In genomic region chr7:19196676-19197075, GRCm38 (mm10) we compare ENCODE assay signal across 8 mouse cellular contexts. TPM values are rescaled to one million over a fixed set of nuclear protein-coding genes. Genes with fewer than 3 reads are reported as not detected.
DNase-seq lines count a peak whose midpoint lies in the region; ATAC-seq and TF ChIP-seq lines count a peak whose summit lies in the region.

No protein-coding gene starts in this region.

- no peaks in the 10 kb centered on the region for H3K4me1 ChIP-seq in hindbrain, postnatal 0 days (ENCODE audit: insufficient read depth, low read length)
- no peaks in the 10 kb centered on the region for H3K4me1 ChIP-seq in hindbrain, embryonic 12.5 days
- no peaks in the 10 kb centered on the region for H3K4me1 ChIP-seq in midbrain, embryonic 10.5 days

- no peak overlapping the region for H3K9ac ChIP-seq in hindbrain, postnatal 0 days (replicated peaks; ENCODE audit: low read length)
- H3K9ac ChIP-seq in hindbrain, embryonic 12.5 days, result no peak overlapping the region

- H3K4me2 ChIP-seq in hindbrain, postnatal 0 days (ENCODE audit: low read depth, low read length), result no peak overlapping the region
- no peak overlapping the region for H3K4me2 ChIP-seq in hindbrain, embryonic 12.5 days (replicated peaks)

- H3K27me3 ChIP-seq in hindbrain, postnatal 0 days (ENCODE audit: insufficient read depth, low read length), result no peaks in the 10 kb centered on the region
- H3K27me3 ChIP-seq in hindbrain, embryonic 12.5 days, result no peaks in the 10 kb centered on the region
- H3K27me3 ChIP-seq in midbrain, embryonic 10.5 days (ENCODE audit: low read depth, poor library complexity, severe bottlenecking), result no peaks in the 10 kb centered on the region

- ATAC-seq in hindbrain, postnatal 0 days, result no peak
- ATAC-seq in hindbrain, embryonic 12.5 days (ENCODE audit: low FRiP score), result no peak
- no peak for ATAC-seq in monocyte, adult 5-6 weeks (replicated peaks; ENCODE audit: insufficient number of reproducible peaks, low FRiP score, low TSS enrichment, poor library complexity, severe bottlenecking)

- WGBS in hindbrain, postnatal 0 days, result 67% methylated on average over 6 of the region's 6 CpGs
- WGBS in hindbrain, embryonic 12.5 days, result 68% methylated on average over 6 of the region's 6 CpGs
- 70% methylated on average over 6 of the region's 6 CpGs for WGBS in midbrain, embryonic 10.5 days

- peak; percentile 48 for DNase-seq in hindbrain, postnatal 0 days (ENCODE audit: low spot score)
- peak; percentile 51 for DNase-seq in urinary bladder, postnatal 14 days (ENCODE audit: low spot score)
- no peak for DNase-seq in urinary bladder, adult 18-20 months (ENCODE audit: low spot score in 2 of 2)
- DNase-seq in brain, embryonic 14.5 days (ENCODE audit: low read depth), result peak; percentile 56
- peak; percentile 81 for DNase-seq in naive thymus-derived CD4-positive, alpha-beta T cell, adult 2 months (ENCODE audit: low read depth)
- no peak for DNase-seq in midbrain, embryonic 10.5 days (ENCODE audit: low spot score)

- no peaks in the 10 kb centered on the region for H3K9me3 ChIP-seq in hindbrain, postnatal 0 days (ENCODE audit: low read length)
- peaks cover 4% of the 10 kb centered on the region; the same call in 1 of the 2 replicates for H3K9me3 ChIP-seq in hindbrain, embryonic 12.5 days (replicated peaks)
- H3K9me3 ChIP-seq in midbrain, embryonic 10.5 days (replicated peaks), result no peaks in the 10 kb centered on the region; the same call in 1 of the 2 replicates

- TF ChIP-seq POLR2A in brain, embryonic 14.5 days (IDR thresholded peaks at IDR 0.05; ENCODE audit: borderline replicate concordance, extremely low read depth, insufficient read depth, insufficient read length, poor library complexity, severe bottlenecking), result no peak

- no peak overlapping the region for H3K27ac ChIP-seq in hindbrain, postnatal 0 days
- no peak overlapping the region for H3K27ac ChIP-seq in hindbrain, embryonic 12.5 days
- no peak overlapping the region for H3K27ac ChIP-seq in midbrain, embryonic 10.5 days (replicated peaks)

- peak; percentile 61 for TF ChIP-seq CTCF in hindbrain, postnatal 0 days (IDR thresholded peaks at IDR 0.05; ENCODE audit: low read depth)
- peak; percentile 59; the same call in 1 of the 2 replicates for TF ChIP-seq CTCF in brain, embryonic 14.5 days (IDR thresholded peaks at IDR 0.05; ENCODE audit: borderline replicate concordance, extremely low read depth, insufficient read depth, insufficient read length)

- no peak overlapping the region for H3K4me3 ChIP-seq in hindbrain, postnatal 0 days (ENCODE audit: low read length)
- H3K4me3 ChIP-seq in hindbrain, embryonic 12.5 days, result no peak overlapping the region
- no peak overlapping the region for H3K4me3 ChIP-seq in midbrain, embryonic 10.5 days

- H3K36me3 ChIP-seq in hindbrain, postnatal 0 days (ENCODE audit: insufficient read depth, low read length), result peaks cover 27% of the 10 kb centered on the region
- peaks cover 81% of the 10 kb centered on the region for H3K36me3 ChIP-seq in hindbrain, embryonic 12.5 days
- peaks cover 77% of the 10 kb centered on the region for H3K36me3 ChIP-seq in midbrain, embryonic 10.5 days

RNA-seq across cellular contexts. Expression of gene Gpr4, which starts 15.7 kb away (rescaled TPM):
- total RNA-seq in hindbrain, postnatal 0 days (2014; rRNA removed), result 3.8 and 4.5 TPM in 2 replicates
- polyA plus RNA-seq in hindbrain, postnatal 0 days (2015; fragmentation: Nextera tagmentation; extraction: Ambion mirVana), result 4.1 and 4.4 TPM in 2 replicates
- polyA plus RNA-seq in hindbrain, embryonic 12.5 days (2016; fragmentation: Nextera tagmentation; extraction: Ambion mirVana), result 2.2 and 2.4 TPM in 2 replicates
- polyA plus RNA-seq in brain, embryonic 14.5 days (2012; rRNA removed), result 4.7 and 5.3 TPM in 2 replicates
- 0.19 to 0.32 TPM in 2 of 3 replicates, not detected in the other for total RNA-seq in monocyte, adult 5-6 weeks (2017)
- polyA plus RNA-seq in midbrain, embryonic 10.5 days (2016; fragmentation: Nextera tagmentation; extraction: Ambion mirVana), result 2.4 and 2.6 TPM in 2 replicates

RNA-seq across cellular contexts. Expression of gene Eml2, which starts 20.5 kb away (rescaled TPM):
- 88.2 and 103 TPM in 2 replicates for total RNA-seq in hindbrain, postnatal 0 days (2014; rRNA removed)
- 15.0 and 18.9 TPM in 2 replicates for polyA plus RNA-seq in hindbrain, postnatal 0 days (2015; fragmentation: Nextera tagmentation; extraction: Ambion mirVana)
- 6.1 and 7.2 TPM in 2 replicates for polyA plus RNA-seq in hindbrain, embryonic 12.5 days (2016; fragmentation: Nextera tagmentation; extraction: Ambion mirVana)
- 42.4 and 48.3 TPM in 2 replicates for polyA plus RNA-seq in brain, embryonic 14.5 days (2012; rRNA removed)
- total RNA-seq in monocyte, adult 5-6 weeks (2017), result 9.4 to 12.2 TPM (median 9.9 TPM) in 3 replicates
- polyA plus RNA-seq in midbrain, embryonic 10.5 days (2016; fragmentation: Nextera tagmentation; extraction: Ambion mirVana), result 4.3 and 4.8 TPM in 2 replicates

RNA-seq across cellular contexts. Expression of gene Gipr, which starts 30.7 kb away (rescaled TPM):
- 2.0 and 3.0 TPM in 2 replicates for total RNA-seq in hindbrain, postnatal 0 days (2014; rRNA removed)
- 0.85 and 1.3 TPM in 2 replicates for polyA plus RNA-seq in hindbrain, postnatal 0 days (2015; fragmentation: Nextera tagmentation; extraction: Ambion mirVana)
- 1.4 and 2.0 TPM in 2 replicates for polyA plus RNA-seq in hindbrain, embryonic 12.5 days (2016; fragmentation: Nextera tagmentation; extraction: Ambion mirVana)
- 9.6 and 24.5 TPM in 2 replicates for polyA plus RNA-seq in brain, embryonic 14.5 days (2012; rRNA removed)
- total RNA-seq in monocyte, adult 5-6 weeks (2017), result not detected in 3 replicates
- polyA plus RNA-seq in midbrain, embryonic 10.5 days (2016; fragmentation: Nextera tagmentation; extraction: Ambion mirVana), result 0.60 and 1.5 TPM in 2 replicates

RNA-seq across cellular contexts. Expression of gene Opa3, which starts 31.5 kb away (rescaled TPM):
- 44.2 and 47.7 TPM in 2 replicates for total RNA-seq in hindbrain, postnatal 0 days (2014; rRNA removed)
- polyA plus RNA-seq in hindbrain, postnatal 0 days (2015; fragmentation: Nextera tagmentation; extraction: Ambion mirVana), result 34.6 and 37.1 TPM in 2 replicates
- 41.1 and 41.7 TPM in 2 replicates for polyA plus RNA-seq in hindbrain, embryonic 12.5 days (2016; fragmentation: Nextera tagmentation; extraction: Ambion mirVana)
- 31.1 and 33.3 TPM in 2 replicates for polyA plus RNA-seq in brain, embryonic 14.5 days (2012; rRNA removed)
- 11.5 to 32.0 TPM (median 14.7 TPM) in 3 replicates for total RNA-seq in monocyte, adult 5-6 weeks (2017)
- polyA plus RNA-seq in midbrain, embryonic 10.5 days (2016; fragmentation: Nextera tagmentation; extraction: Ambion mirVana), result 51.0 and 51.9 TPM in 2 replicates

RNA-seq across cellular contexts. Expression of gene Snrpd2, which starts 47.2 kb away (rescaled TPM):
- 34.1 and 42.9 TPM in 2 replicates for total RNA-seq in hindbrain, postnatal 0 days (2014; rRNA removed)
- 114 and 118 TPM in 2 replicates for polyA plus RNA-seq in hindbrain, postnatal 0 days (2015; fragmentation: Nextera tagmentation; extraction: Ambion mirVana)
- 118 and 122 TPM in 2 replicates for polyA plus RNA-seq in hindbrain, embryonic 12.5 days (2016; fragmentation: Nextera tagmentation; extraction: Ambion mirVana)
- polyA plus RNA-seq in brain, embryonic 14.5 days (2012; rRNA removed), result 95.5 and 107 TPM in 2 replicates
- 27.7 to 42.9 TPM (median 30.8 TPM) in 3 replicates for total RNA-seq in monocyte, adult 5-6 weeks (2017)
- 168 and 180 TPM in 2 replicates for polyA plus RNA-seq in midbrain, embryonic 10.5 days (2016; fragmentation: Nextera tagmentation; extraction: Ambion mirVana)

Comparison
In these comparisons a context has a peak if more than half of its experiments do, and no peak if none do; other contexts are left out.
1. DNase-seq: peak in hindbrain, postnatal 0 days (single experiment), urinary bladder, postnatal 14 days (single experiment), brain, embryonic 14.5 days (single experiment) and naive thymus-derived CD4-positive, alpha-beta T cell, adult 2 months (single experiment); none in urinary bladder, adult 18-20 months (0 of 2) and midbrain, embryonic 10.5 days (single experiment).